7 mouse cellular contexts compared by ENCODE assay signal in genomic region chr16:20671886-20672285, GRCm38 (mm10). TPM values are rescaled to one million over a fixed set of nuclear protein-coding genes. Genes with fewer than 3 reads are reported as not detected.
DNase-seq lines count a peak whose midpoint lies in the region; ATAC-seq and TF ChIP-seq lines count a peak whose summit lies in the region.

No protein-coding gene starts in this region.

- H3K4me3 ChIP-seq in forebrain, embryonic 12.5 days (replicated peaks), result peak overlapping the region; percentile 88
- H3K4me3 ChIP-seq in liver, embryonic 14.5 days (ENCODE audit: insufficient read depth in 1 of 2, low read depth in 2 of 2, low read length in 2 of 2), result peak overlapping the region in 1 of 2 experiments; percentile 84; a peak in 2 of 4 replicates

- DNase-seq in 3134 (ENCODE audit: extremely low read depth, insufficient read length, low spot score) (peak; percentile 40), A20 (ENCODE audit: low read depth, low spot score) (peak; percentile 77)
- no peak for DNase-seq in liver, embryonic 14.5 days (ENCODE audit: low read depth in 3 of 3, low spot score in 3 of 3)
- DNase-seq in urinary bladder, adult 18-20 months (ENCODE audit: low spot score in 2 of 2), result no peak
- DNase-seq in thymus, postnatal 25 days, result no peak
- no peak for DNase-seq in cerebellum, adult 8-10 months

- TF ChIP-seq EP300 in liver, embryonic 14.5 days (IDR thresholded peaks at IDR 0.05; ENCODE audit: low read depth), result no peak

- peaks cover 19% of the 10 kb centered on the region for H3K36me3 ChIP-seq in forebrain, embryonic 12.5 days (replicated peaks)
- H3K36me3 ChIP-seq in liver, embryonic 14.5 days (replicated peaks; ENCODE audit: control insufficient read depth, insufficient read depth, low read depth), result peaks cover 23% of the 10 kb centered on the region

- no peak overlapping the region; the same call in 1 of the 2 replicates for H3K9ac ChIP-seq in forebrain, embryonic 12.5 days
- peak overlapping the region; percentile 92; the same call in 1 of the 2 replicates for H3K9ac ChIP-seq in liver, embryonic 14.5 days (replicated peaks)

- no peaks in the 10 kb centered on the region for H3K9me3 ChIP-seq in forebrain, embryonic 12.5 days
- H3K9me3 ChIP-seq in liver, embryonic 14.5 days (ENCODE audit: control insufficient read depth, low read length), result no peaks in the 10 kb centered on the region

- no peak overlapping the region for H3K27ac ChIP-seq in forebrain, embryonic 12.5 days
- peak overlapping the region; percentile 12 for H3K27ac ChIP-seq in liver, embryonic 14.5 days

- H3K27me3 ChIP-seq in forebrain, embryonic 12.5 days, result no peaks in the 10 kb centered on the region
- no peaks in the 10 kb centered on the region for H3K27me3 ChIP-seq in liver, embryonic 14.5 days (ENCODE audit: control insufficient read depth, insufficient read depth, low read length)

- ATAC-seq in forebrain, embryonic 12.5 days (ENCODE audit: low FRiP score), result no peak
- no peak for ATAC-seq in liver, embryonic 14.5 days (ENCODE audit: insufficient read depth)

- H3K4me1 ChIP-seq in forebrain, embryonic 12.5 days, result peaks cover 22% of the 10 kb centered on the region
- H3K4me1 ChIP-seq in liver, embryonic 14.5 days (replicated peaks; ENCODE audit: control insufficient read depth in 2 of 2, insufficient read depth in 2 of 2, low read length in 1 of 2), result peaks cover 16 to 21% of the 10 kb centered on the region in 2 experiments

- H3K4me2 ChIP-seq in forebrain, embryonic 12.5 days, result peak overlapping the region; percentile 99
- peak overlapping the region; percentile 77 for H3K4me2 ChIP-seq in liver, embryonic 14.5 days (ENCODE audit: low read depth)

- TF ChIP-seq CTCF in liver, embryonic 14.5 days (IDR thresholded peaks at IDR 0.05; ENCODE audit: low read depth), result no peak

- WGBS in forebrain, embryonic 12.5 days, result 22% methylated on average over 6 of the region's 6 CpGs
- WGBS in liver, embryonic 14.5 days (ENCODE audit: insufficient replicate concordance), result 17% methylated on average over 6 of the region's 6 CpGs

RNA-seq across cellular contexts. Expression of gene Eif4g1, which starts 3.8 kb away (rescaled TPM):
- 190 and 211 TPM in 2 replicates for polyA plus RNA-seq in forebrain, embryonic 12.5 days (2016; fragmentation: Nextera tagmentation; extraction: Ambion mirVana)
- polyA plus RNA-seq in liver, embryonic 14.5 days (2012; rRNA removed), result 76.0 and 101 TPM in 2 replicates
- polyA plus RNA-seq in liver, embryonic 14.5 days (2014; fragmentation: Nextera tagmentation; extraction: Ambion mirVana), result 65.1 and 76.7 TPM in 2 replicates

RNA-seq across cellular contexts. Expression of gene Psmd2, which starts 20.4 kb away (rescaled TPM):
- 445 and 466 TPM in 2 replicates for polyA plus RNA-seq in forebrain, embryonic 12.5 days (2016; fragmentation: Nextera tagmentation; extraction: Ambion mirVana)
- polyA plus RNA-seq in liver, embryonic 14.5 days (2012; rRNA removed), result 61.5 and 89.2 TPM in 2 replicates
- polyA plus RNA-seq in liver, embryonic 14.5 days (2014; fragmentation: Nextera tagmentation; extraction: Ambion mirVana), result 162 and 165 TPM in 2 replicates

RNA-seq across cellular contexts. Expression of gene Fam131a, which starts 21.2 kb away (rescaled TPM):
- polyA plus RNA-seq in forebrain, embryonic 12.5 days (2016; fragmentation: Nextera tagmentation; extraction: Ambion mirVana), result 21.9 and 25.6 TPM in 2 replicates
- 1.0 and 1.4 TPM in 2 replicates for polyA plus RNA-seq in liver, embryonic 14.5 days (2012; rRNA removed)
- 1.3 TPM in 2 replicates for polyA plus RNA-seq in liver, embryonic 14.5 days (2014; fragmentation: Nextera tagmentation; extraction: Ambion mirVana)

RNA-seq across cellular contexts. Expression of gene Ece2, which starts 42.3 kb away (rescaled TPM):
- 7.2 and 8.5 TPM in 2 replicates for polyA plus RNA-seq in forebrain, embryonic 12.5 days (2016; fragmentation: Nextera tagmentation; extraction: Ambion mirVana)
- 0.08 TPM in 1 of 2 replicates, not detected in the other for polyA plus RNA-seq in liver, embryonic 14.5 days (2012; rRNA removed)
- polyA plus RNA-seq in liver, embryonic 14.5 days (2014; fragmentation: Nextera tagmentation; extraction: Ambion mirVana), result 0.04 TPM in 1 of 2 replicates, not detected in the other

RNA-seq across cellular contexts. Expression of gene Polr2h, which starts 45.6 kb away (rescaled TPM):
- polyA plus RNA-seq in forebrain, embryonic 12.5 days (2016; fragmentation: Nextera tagmentation; extraction: Ambion mirVana), result 85.7 and 94.0 TPM in 2 replicates
- polyA plus RNA-seq in liver, embryonic 14.5 days (2012; rRNA removed), result 21.5 and 30.1 TPM in 2 replicates
- 45.4 and 49.6 TPM in 2 replicates for polyA plus RNA-seq in liver, embryonic 14.5 days (2014; fragmentation: Nextera tagmentation; extraction: Ambion mirVana)

Comparison
In these comparisons a context has a peak if more than half of its experiments do, and no peak if none do; other contexts are left out.
1. DNase-seq: peak in 3134 (single experiment) and A20 (single experiment); none in liver, embryonic 14.5 days (0 of 3), urinary bladder, adult 18-20 months (0 of 2), thymus, postnatal 25 days (single experiment) and cerebellum, adult 8-10 months (single experiment).